Mouse (Mus musculus): ENCODE measurements around the gene Stac. TPM values are rescaled to one million over a fixed set of nuclear protein-coding genes. Genes with fewer than 3 reads are reported as not detected.

Stac gene
- polyA plus RNA-seq, 1 experiment = 0.67 TPM

DNA sequence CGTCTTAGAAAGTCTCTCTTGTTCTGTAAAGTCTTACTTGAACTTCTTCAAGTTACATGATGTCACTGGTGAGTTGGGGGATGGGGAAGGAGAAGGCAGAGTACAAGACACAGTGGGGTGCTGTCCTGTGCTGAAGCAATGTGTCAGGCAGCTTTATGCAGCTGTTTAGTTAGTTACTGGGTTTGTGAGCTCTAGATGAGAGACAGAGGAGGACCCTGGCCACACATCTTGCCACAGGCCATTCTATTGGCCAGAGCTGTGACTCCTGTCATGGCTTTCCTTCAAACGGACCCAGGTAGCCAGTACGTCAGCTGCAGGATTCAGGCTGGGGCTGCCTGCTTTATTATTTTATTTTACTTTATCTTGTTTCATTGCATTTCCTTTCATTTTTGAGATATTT, 45.8 kb upstream of the Stac start:
- TF ChIP-seq MYOG (IDR thresholded peaks at IDR 0.05; ENCODE audit: control insufficient read depth in 1 of 3, insufficient read depth in 1 of 3, insufficient read length in 2 of 3, low read depth in 2 of 3) = no peak
- TF ChIP-seq TCF3 (IDR thresholded peaks at IDR 0.05; ENCODE audit: insufficient read length, low read depth) = no peak
- TF ChIP-seq REST (IDR thresholded peaks at IDR 0.05; ENCODE audit: insufficient read depth, insufficient read length) = no peak
- TF ChIP-seq TCF12 (IDR thresholded peaks at IDR 0.05; ENCODE audit: insufficient read depth, poor library complexity, severe bottlenecking) = no peak
- TF ChIP-seq E2F4 (IDR thresholded peaks at IDR 0.05; ENCODE audit: insufficient read depth) = no peak
- no peak for TF ChIP-seq USF1 (IDR thresholded peaks at IDR 0.05; ENCODE audit: low read depth)
- no peak for TF ChIP-seq CEBPB (IDR thresholded peaks at IDR 0.05; ENCODE audit: insufficient read depth, poor library complexity, severe bottlenecking)
- no peak for TF ChIP-seq POLR2AphosphoS2 (IDR thresholded peaks at IDR 0.05; ENCODE audit: insufficient read length, low read depth)
- no peak for TF ChIP-seq MYOD1 (IDR thresholded peaks at IDR 0.05; ENCODE audit: control insufficient read depth in 1 of 3, insufficient read length in 2 of 3, low read depth in 2 of 3)
- TF ChIP-seq MAX (IDR thresholded peaks at IDR 0.05; ENCODE audit: low read depth) = no peak
- no peak for TF ChIP-seq SRF (IDR thresholded peaks at IDR 0.05; ENCODE audit: control insufficient read depth, insufficient read length, low read depth)
- no peak for TF ChIP-seq POLR2A (IDR thresholded peaks at IDR 0.05; ENCODE audit: insufficient read length, low read depth)
- H3K27me3 ChIP-seq (ENCODE audit: control insufficient read depth, insufficient read depth, insufficient read length) = no peaks in the 10 kb centered on the region
- H3K4me3 ChIP-seq = no peak overlapping the region
- H3K79me2 ChIP-seq (ENCODE audit: control insufficient read depth, insufficient read depth) = no peaks in the 10 kb centered on the region
- H3ac ChIP-seq (ENCODE audit: control insufficient read depth, insufficient read length) = no peak overlapping the region
- no peak overlapping the region for H3K4me2 ChIP-seq (ENCODE audit: low read depth)
- H3K36me3 ChIP-seq (ENCODE audit: control insufficient read depth, insufficient read depth) = no peaks in the 10 kb centered on the region

DNA sequence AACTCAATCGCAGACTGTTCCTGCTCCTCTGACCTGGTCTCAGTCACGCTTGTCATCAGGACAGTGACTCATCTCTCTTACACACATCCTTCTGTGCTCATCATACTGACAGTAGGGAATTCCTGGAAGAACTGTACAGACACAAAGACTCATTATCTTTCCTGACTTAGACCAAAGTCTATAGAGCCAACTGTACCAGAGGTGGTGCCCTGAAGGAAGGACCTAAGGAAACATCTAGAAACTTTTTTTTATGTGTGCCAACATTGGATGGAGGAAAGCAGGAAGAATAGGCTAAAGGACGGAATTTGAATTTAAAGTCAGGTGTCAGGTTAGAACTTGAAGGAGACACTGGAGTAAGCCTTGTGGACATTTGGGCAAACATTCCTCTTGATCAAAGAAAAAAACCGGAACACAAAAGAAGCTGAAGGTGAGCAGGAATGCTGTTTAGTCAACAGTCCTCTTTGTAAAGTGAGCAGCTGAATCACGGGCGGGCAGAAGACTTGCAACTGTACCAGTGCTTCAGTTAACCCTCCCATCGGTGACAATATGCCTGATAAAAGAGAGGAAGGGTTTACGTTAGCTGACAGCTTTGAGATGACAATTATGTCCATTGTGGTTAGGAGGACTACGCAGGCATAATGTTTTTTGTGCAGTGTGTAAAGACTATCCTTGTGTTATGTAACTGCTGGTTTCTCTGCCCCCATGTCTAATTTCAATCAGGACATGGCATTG, 42.0 kb upstream of the Stac start:
- TF ChIP-seq POLR2AphosphoS2 (IDR thresholded peaks at IDR 0.05; ENCODE audit: insufficient read length, low read depth) (no peak), MYOD1 (IDR thresholded peaks at IDR 0.05; ENCODE audit: control insufficient read depth in 1 of 3, insufficient read length in 2 of 3, low read depth in 2 of 3) (no peak)
- Histone ChIP-seq H3K79me2 (ENCODE audit: control insufficient read depth, insufficient read depth) (no peaks in the 10 kb centered on the region), H3K36me3 (ENCODE audit: control insufficient read depth, insufficient read depth) (no peaks in the 10 kb centered on the region), H3K4me2 (ENCODE audit: low read depth) (no peak overlapping the region), H3K4me3 (no peak overlapping the region), H3ac (ENCODE audit: control insufficient read depth, insufficient read length) (no peak overlapping the region), H3K27me3 (ENCODE audit: control insufficient read depth, insufficient read depth, insufficient read length) (no peaks in the 10 kb centered on the region)

DNA sequence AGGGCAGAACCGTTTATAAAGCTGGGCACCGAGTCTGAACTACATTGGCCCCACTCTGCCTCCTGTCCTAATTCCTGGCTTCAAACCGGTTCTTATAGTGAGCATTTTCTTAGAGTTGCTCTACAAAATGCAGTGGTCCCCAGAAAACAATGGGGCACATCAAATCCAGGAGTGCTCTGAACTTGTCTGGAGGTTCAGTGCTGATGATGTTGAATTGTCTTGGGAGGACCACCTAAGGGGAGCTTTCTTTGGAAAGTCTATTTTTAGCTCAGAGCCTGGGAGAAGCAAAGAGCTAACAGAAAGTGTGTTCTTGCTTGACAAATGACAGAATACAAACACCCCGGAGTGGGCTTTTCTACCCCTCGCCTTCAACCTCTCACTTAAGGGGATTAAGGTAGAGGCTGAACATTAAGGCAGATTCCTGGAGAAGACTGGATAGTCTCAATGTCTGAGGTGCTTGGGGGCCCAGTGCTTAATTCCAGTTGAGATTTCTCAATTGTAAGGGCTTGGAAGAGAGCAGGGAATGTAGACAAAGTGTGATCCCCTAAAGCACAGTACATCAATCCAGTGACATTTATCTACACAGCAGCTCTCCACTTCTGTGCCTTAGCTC, 34.9 kb upstream of the Stac start:
- no peak overlapping the region for H3K4me3 ChIP-seq
- no peaks in the 10 kb centered on the region for H3K79me2 ChIP-seq (ENCODE audit: control insufficient read depth, insufficient read depth)
- H3K27me3 ChIP-seq (ENCODE audit: control insufficient read depth, insufficient read depth, insufficient read length) = no peaks in the 10 kb centered on the region
- H3K4me2 ChIP-seq (ENCODE audit: low read depth) = no peak overlapping the region
- H3K36me3 ChIP-seq (ENCODE audit: control insufficient read depth, insufficient read depth) = no peaks in the 10 kb centered on the region
- H3ac ChIP-seq (ENCODE audit: control insufficient read depth, insufficient read length) = no peak overlapping the region
- TF ChIP-seq TCF3 (IDR thresholded peaks at IDR 0.05; ENCODE audit: insufficient read length, low read depth) (no peak), REST (IDR thresholded peaks at IDR 0.05; ENCODE audit: insufficient read depth, insufficient read length) (no peak), E2F4 (IDR thresholded peaks at IDR 0.05; ENCODE audit: insufficient read depth) (no peak), POLR2A (IDR thresholded peaks at IDR 0.05; ENCODE audit: insufficient read length, low read depth) (no peak), MYOG (IDR thresholded peaks at IDR 0.05; ENCODE audit: control insufficient read depth in 1 of 3, insufficient read depth in 1 of 3, insufficient read length in 2 of 3, low read depth in 2 of 3) (no peak), CEBPB (IDR thresholded peaks at IDR 0.05; ENCODE audit: insufficient read depth, poor library complexity, severe bottlenecking) (no peak), TCF12 (IDR thresholded peaks at IDR 0.05; ENCODE audit: insufficient read depth, poor library complexity, severe bottlenecking) (no peak), SRF (IDR thresholded peaks at IDR 0.05; ENCODE audit: control insufficient read depth, insufficient read length, low read depth) (no peak), MYOD1 (IDR thresholded peaks at IDR 0.05; ENCODE audit: control insufficient read depth in 1 of 3, insufficient read length in 2 of 3, low read depth in 2 of 3) (no peak), USF1 (IDR thresholded peaks at IDR 0.05; ENCODE audit: low read depth) (no peak), MAX (IDR thresholded peaks at IDR 0.05; ENCODE audit: low read depth) (no peak), POLR2AphosphoS2 (IDR thresholded peaks at IDR 0.05; ENCODE audit: insufficient read length, low read depth) (no peak)

DNA sequence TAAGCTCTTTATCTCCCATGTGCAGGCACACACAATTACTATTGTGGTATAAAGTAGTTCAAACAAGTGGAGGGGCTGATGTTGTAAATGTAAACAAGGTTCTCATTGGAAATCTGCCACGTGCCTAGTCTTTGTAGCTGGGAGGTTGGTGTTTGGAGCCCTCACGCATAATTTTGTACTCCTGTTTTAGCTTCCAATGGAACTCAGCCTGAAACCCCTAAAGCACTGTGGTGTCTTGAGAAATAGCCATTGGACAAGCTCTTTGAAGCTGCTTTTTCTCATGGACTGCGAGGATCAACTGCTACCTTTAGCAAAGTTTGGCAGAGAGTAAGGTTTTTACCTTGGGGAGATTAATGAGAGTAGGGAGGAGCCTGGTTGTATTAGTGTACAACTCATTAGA, 24.3 kb upstream of the Stac start:
- TF ChIP-seq E2F4 (IDR thresholded peaks at IDR 0.05; ENCODE audit: insufficient read depth) (no peak), POLR2AphosphoS2 (IDR thresholded peaks at IDR 0.05; ENCODE audit: insufficient read length, low read depth) (no peak), TCF3 (IDR thresholded peaks at IDR 0.05; ENCODE audit: insufficient read length, low read depth) (no peak)
- no peak overlapping the region for H3K4me3 ChIP-seq
- no peaks in the 10 kb centered on the region for H3K27me3 ChIP-seq (ENCODE audit: control insufficient read depth, insufficient read depth, insufficient read length)
- H3K36me3 ChIP-seq (ENCODE audit: control insufficient read depth, insufficient read depth) = no peaks in the 10 kb centered on the region
- no peak overlapping the region for H3ac ChIP-seq (ENCODE audit: control insufficient read depth, insufficient read length)
- H3K4me2 ChIP-seq (ENCODE audit: low read depth) = no peak overlapping the region
- H3K79me2 ChIP-seq (ENCODE audit: control insufficient read depth, insufficient read depth) = no peaks in the 10 kb centered on the region

DNA sequence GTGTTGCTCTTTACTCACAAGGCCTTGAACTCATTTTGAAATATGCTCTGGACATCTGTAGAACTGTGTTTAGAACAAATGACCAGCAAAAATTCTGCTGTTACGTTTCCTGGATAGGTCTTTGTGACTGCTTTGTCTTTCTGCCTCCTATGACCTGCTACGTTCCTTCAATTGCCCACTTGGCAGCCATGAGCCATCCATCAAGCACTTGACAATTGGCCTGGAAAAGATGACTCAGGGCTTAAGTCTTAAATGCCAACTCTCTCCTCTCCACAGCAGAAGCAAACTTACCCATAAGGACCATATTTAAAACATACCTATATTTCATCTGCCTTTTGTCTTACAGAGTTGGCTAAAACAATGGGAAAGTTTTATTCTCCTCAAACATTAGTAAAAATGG, 10.0 kb upstream of the Stac start:
- Histone ChIP-seq H3K79me2 (ENCODE audit: control insufficient read depth, insufficient read depth) (no peaks in the 10 kb centered on the region), H3K36me3 (ENCODE audit: control insufficient read depth, insufficient read depth) (no peaks in the 10 kb centered on the region), H3K4me3 (no peak overlapping the region), H3ac (ENCODE audit: control insufficient read depth, insufficient read length) (no peak overlapping the region), H3K27me3 (ENCODE audit: control insufficient read depth, insufficient read depth, insufficient read length) (no peaks in the 10 kb centered on the region), H3K4me2 (ENCODE audit: low read depth) (no peak overlapping the region)
- TF ChIP-seq MYOD1 (IDR thresholded peaks at IDR 0.05; ENCODE audit: control insufficient read depth in 1 of 3, insufficient read length in 2 of 3, low read depth in 2 of 3) (no peak), TCF3 (IDR thresholded peaks at IDR 0.05; ENCODE audit: insufficient read length, low read depth) (no peak), E2F4 (IDR thresholded peaks at IDR 0.05; ENCODE audit: insufficient read depth) (no peak), USF1 (IDR thresholded peaks at IDR 0.05; ENCODE audit: low read depth) (no peak), MAX (IDR thresholded peaks at IDR 0.05; ENCODE audit: low read depth) (no peak), POLR2AphosphoS2 (IDR thresholded peaks at IDR 0.05; ENCODE audit: insufficient read length, low read depth) (no peak), SRF (IDR thresholded peaks at IDR 0.05; ENCODE audit: control insufficient read depth, insufficient read length, low read depth) (no peak), POLR2A (IDR thresholded peaks at IDR 0.05; ENCODE audit: insufficient read length, low read depth) (no peak), REST (IDR thresholded peaks at IDR 0.05; ENCODE audit: insufficient read depth, insufficient read length) (no peak), CEBPB (IDR thresholded peaks at IDR 0.05; ENCODE audit: insufficient read depth, poor library complexity, severe bottlenecking) (no peak), MYOG (IDR thresholded peaks at IDR 0.05; ENCODE audit: control insufficient read depth in 1 of 3, insufficient read depth in 1 of 3, insufficient read length in 2 of 3, low read depth in 2 of 3) (no peak), TCF12 (IDR thresholded peaks at IDR 0.05; ENCODE audit: insufficient read depth, poor library complexity, severe bottlenecking) (no peak)

Data from myocyte (in vitro differentiated cells).